Mouse (Mus musculus): ENCODE measurements around the gene Btbd9. TPM values are rescaled to one million over a fixed set of nuclear protein-coding genes. Genes with fewer than 3 reads are reported as not detected.
"Not testable (repeated sequence)": the region's sequence is repeated elsewhere in the genome, so short reads cannot be mapped to it uniquely, and the experiment has no call there.

Btbd9 gene
- total RNA-seq (2014; rRNA removed) (12.8 and 14.7 TPM in 2 replicates), polyA plus RNA-seq (2012; rRNA removed) (12.7 and 15.8 TPM in 2 replicates)

- DNase-seq (ENCODE audit: extremely low read depth, low read depth, low spot score) = peak; percentile 75
- WGBS = 1% methylated on average over 89 of the region's 94 CpGs
- TF ChIP-seq CTCF (IDR thresholded peaks at IDR 0.05; ENCODE audit: low read depth, low read length) (no peak), POLR2A (IDR thresholded peaks at IDR 0.05; ENCODE audit: extremely low read depth, insufficient read depth, low read length) (peak; percentile 46; the same call in 1 of the 2 replicates)
- H3K4me1 ChIP-seq (ENCODE audit: control insufficient read depth, insufficient read depth, low read length) = peaks cover 5% of the 10 kb centered on the region
- H3K27ac ChIP-seq (replicated peaks; ENCODE audit: insufficient read depth, low read depth, low read length) = peak within 1 kb of the TSS; percentile 93
- H3K9ac ChIP-seq (ENCODE audit: low read depth, low read length) = peak within 1 kb of the TSS; percentile 91
- 0 out of 2 replicates have a peak, but pooled peaks cover 3% of the 10 kb centered on the region for H3K79me2 ChIP-seq (ENCODE audit: control insufficient read depth, insufficient read depth, low read length)
- no peaks in the 10 kb centered on the region for H3K27me3 ChIP-seq (ENCODE audit: control insufficient read depth, insufficient read depth, low read length)
- H3K4me3 ChIP-seq (ENCODE audit: insufficient read depth, low read depth, low read length) = peak within 1 kb of the TSS; percentile 92
- H3K36me3 ChIP-seq (ENCODE audit: control insufficient read depth, insufficient read depth, low read length) = no peaks in the 10 kb centered on the region
Observed at GRCm38 (mm10) chr17:30575941-30576773, at the start of gene Btbd9. Gene Btbd9 (minus strand): TSS chr17:30576488.

- H3K27ac ChIP-seq (replicated peaks; ENCODE audit: insufficient read depth, low read depth, low read length); H3K9ac ChIP-seq (ENCODE audit: low read depth, low read length); H3K79me2 ChIP-seq (ENCODE audit: control insufficient read depth, insufficient read depth, low read length); H3K36me3 ChIP-seq (ENCODE audit: control insufficient read depth, insufficient read depth, low read length); DNase-seq (ENCODE audit: extremely low read depth, low read depth, low spot score); H3K4me1 ChIP-seq (ENCODE audit: control insufficient read depth, insufficient read depth, low read length); H3K27me3 ChIP-seq (ENCODE audit: control insufficient read depth, insufficient read depth, low read length); H3K4me3 ChIP-seq (ENCODE audit: insufficient read depth, low read depth, low read length): not testable (repeated sequence)
- no CpG with 5 or more reads among the region's 20 CpGs for WGBS
Observed at GRCm38 (mm10) chr17:30624132-30624531, 47.8 kb upstream of the Btbd9 start, which contains the start of gene Dnah8. Gene Dnah8 (plus strand): TSS chr17:30624354.

- 93% methylated on average over 3 of the region's 3 CpGs for WGBS
- Histone ChIP-seq H3K27me3 (ENCODE audit: control insufficient read depth, insufficient read depth, low read length) (no peaks in the 10 kb centered on the region), H3K79me2 (ENCODE audit: control insufficient read depth, insufficient read depth, low read length) (no peaks in the 10 kb centered on the region), H3K4me1 (ENCODE audit: control insufficient read depth, insufficient read depth, low read length) (peaks cover 6% of the 10 kb centered on the region), H3K27ac (replicated peaks; ENCODE audit: insufficient read depth, low read depth, low read length) (no peak overlapping the region), H3K4me3 (ENCODE audit: insufficient read depth, low read depth, low read length) (no peak overlapping the region), H3K9ac (ENCODE audit: low read depth, low read length) (no peak overlapping the region), H3K36me3 (ENCODE audit: control insufficient read depth, insufficient read depth, low read length) (no peaks in the 10 kb centered on the region)
- TF ChIP-seq POLR2A (IDR thresholded peaks at IDR 0.05; ENCODE audit: extremely low read depth, insufficient read depth, low read length) (no peak), CTCF (IDR thresholded peaks at IDR 0.05; ENCODE audit: low read depth, low read length) (no peak)
- DNase-seq (ENCODE audit: extremely low read depth, low read depth, low spot score) = no peak
Observed at GRCm38 (mm10) chr17:30623200-30623599, 46.9 kb upstream of the Btbd9 start.

GRCm38 (mm10) chr17:30621450-30621849 lies 45.2 kb upstream of the Btbd9 start:
- Histone ChIP-seq H3K4me1 (ENCODE audit: control insufficient read depth, insufficient read depth, low read length) (peaks cover 7% of the 10 kb centered on the region), H3K27ac (replicated peaks; ENCODE audit: insufficient read depth, low read depth, low read length) (no peak overlapping the region), H3K4me3 (ENCODE audit: insufficient read depth, low read depth, low read length) (no peak overlapping the region), H3K79me2 (ENCODE audit: control insufficient read depth, insufficient read depth, low read length) (no peaks in the 10 kb centered on the region), H3K9ac (ENCODE audit: low read depth, low read length) (no peak overlapping the region), H3K27me3 (ENCODE audit: control insufficient read depth, insufficient read depth, low read length) (no peaks in the 10 kb centered on the region), H3K36me3 (ENCODE audit: control insufficient read depth, insufficient read depth, low read length) (no peaks in the 10 kb centered on the region)
- DNase-seq (ENCODE audit: extremely low read depth, low read depth, low spot score) = no peak
- TF ChIP-seq CTCF (IDR thresholded peaks at IDR 0.05; ENCODE audit: low read depth, low read length) = peak; percentile 26; the same call in 1 of the 2 replicates
- TF ChIP-seq POLR2A (IDR thresholded peaks at IDR 0.05; ENCODE audit: extremely low read depth, insufficient read depth, low read length) = no peak
- 76% methylated on average over 4 of the region's 4 CpGs for WGBS

- Histone ChIP-seq H3K4me3 (ENCODE audit: insufficient read depth, low read depth, low read length) (no peak overlapping the region), H3K79me2 (ENCODE audit: control insufficient read depth, insufficient read depth, low read length) (no peaks in the 10 kb centered on the region), H3K4me1 (ENCODE audit: control insufficient read depth, insufficient read depth, low read length) (peaks cover 7% of the 10 kb centered on the region), H3K9ac (ENCODE audit: low read depth, low read length) (no peak overlapping the region), H3K27ac (replicated peaks; ENCODE audit: insufficient read depth, low read depth, low read length) (no peak overlapping the region), H3K36me3 (ENCODE audit: control insufficient read depth, insufficient read depth, low read length) (no peaks in the 10 kb centered on the region), H3K27me3 (ENCODE audit: control insufficient read depth, insufficient read depth, low read length) (no peaks in the 10 kb centered on the region)
- DNase-seq (ENCODE audit: extremely low read depth, low read depth, low spot score) = no peak
- WGBS = 67% methylated on average over 2 of the region's 2 CpGs
- TF ChIP-seq POLR2A (IDR thresholded peaks at IDR 0.05; ENCODE audit: extremely low read depth, insufficient read depth, low read length) (no peak), CTCF (IDR thresholded peaks at IDR 0.05; ENCODE audit: low read depth, low read length) (no peak)
Observed at GRCm38 (mm10) chr17:30620548-30620947, 44.3 kb upstream of the Btbd9 start.

- WGBS = 30% methylated on average over 2 of the region's 2 CpGs
Observed at GRCm38 (mm10) chr17:30619153-30619552, 42.9 kb upstream of the Btbd9 start.

More at GRCm38 (mm10) chr17:30619153-30619552, 42.9 kb upstream of the Btbd9 start:
- DNase-seq (ENCODE audit: extremely low read depth, low read depth, low spot score) = peak; percentile 31
- no peak overlapping the region for H3K4me3 ChIP-seq (ENCODE audit: insufficient read depth, low read depth, low read length)
- H3K79me2 ChIP-seq (ENCODE audit: control insufficient read depth, insufficient read depth, low read length) = no peaks in the 10 kb centered on the region
- peak overlapping the region; percentile 98 for H3K27ac ChIP-seq (replicated peaks; ENCODE audit: insufficient read depth, low read depth, low read length)
- H3K36me3 ChIP-seq (ENCODE audit: control insufficient read depth, insufficient read depth, low read length) = no peaks in the 10 kb centered on the region
- no peaks in the 10 kb centered on the region for H3K27me3 ChIP-seq (ENCODE audit: control insufficient read depth, insufficient read depth, low read length)
- TF ChIP-seq POLR2A (IDR thresholded peaks at IDR 0.05; ENCODE audit: extremely low read depth, insufficient read depth, low read length) (no peak), CTCF (IDR thresholded peaks at IDR 0.05; ENCODE audit: low read depth, low read length) (no peak)
- no peak overlapping the region for H3K9ac ChIP-seq (ENCODE audit: low read depth, low read length)
- H3K4me1 ChIP-seq (ENCODE audit: control insufficient read depth, insufficient read depth, low read length) = peaks cover 7% of the 10 kb centered on the region
